Mouse (Mus musculus) midbrain, embryonic 15.5 days (tissue): Measurements from ENCODE around the gene Zfp523. TPM values are rescaled to one million over a fixed set of nuclear protein-coding genes. Genes with fewer than 3 reads are reported as not detected.

Experiments used
- ATAC-seq: fragments of 200-750 bp; cut with Nextera tagmentation; replicated peaks from 2 replicates; pipeline ENCODE4 v1.8.0; 2017; ENCODE audit warnings: moderate TSS enrichment
- H3K27ac ChIP-seq: fragments of 300-500 bp; sonication (generic); 2 replicates; pipeline ENCODE4 v1.5.1; 2015; ENCODE audit warnings: mild to moderate bottlenecking, inconsistent platforms
- H3K27me3 ChIP-seq: fragments of 300-500 bp; sonication (generic); replicated peaks from 2 replicates; pipeline ENCODE4 v1.6.1; 2015; ENCODE audit warnings: inconsistent platforms
- H3K36me3 ChIP-seq: fragments of 300-500 bp; sonication (generic); replicated peaks from 2 replicates; pipeline ENCODE4 v1.6.1; 2015; ENCODE audit warnings: inconsistent platforms
- H3K4me1 ChIP-seq: fragments of 300-500 bp; sonication (generic); 2 replicates; pipeline ENCODE4 v1.6.1; 2015; ENCODE audit warnings: inconsistent platforms
- H3K4me2 ChIP-seq: fragments of 300-500 bp; sonication (generic); 2 replicates; pipeline ENCODE4 v1.6.1; 2015; ENCODE audit warnings: inconsistent platforms, mild to moderate bottlenecking, moderate library complexity
- H3K4me3 ChIP-seq: fragments of 300-500 bp; sonication (generic); 2 replicates; pipeline ENCODE4 v1.5.1; 2015; ENCODE audit warnings: mild to moderate bottlenecking, inconsistent platforms
- H3K9ac ChIP-seq: fragments of 300-500 bp; sonication (generic); 2 replicates; pipeline ENCODE4 v1.6.1; 2015; ENCODE audit warnings: mild to moderate bottlenecking, inconsistent platforms
- H3K9me3 ChIP-seq: fragments of 300-500 bp; sonication (generic); 2 replicates; pipeline ENCODE4 v1.6.1; 2016; ENCODE audit warnings: inconsistent platforms
- WGBS: fragments of 180-500 bp; shearing (Covaris S2); methylation state at CpG from one replicate; pipeline ENCODE4 v1.1.7; 2015; ENCODE audit warnings: mixed read lengths; 5-methylcytosine and 5-hydroxymethylcytosine counted together
- polyA plus RNA-seq: library from polyadenylated mRNA; unstranded; fragments of >200 nt; fragmentation: Nextera tagmentation; extraction: Ambion mirVana; gene quantifications from 2 replicates; pipeline ENCODE4 v1.2.1, GENCODE M21; 2015

Gene Zfp523
- polyA plus RNA-seq, 1 experiment from 2014 or later: 55.0 TPM

- peak; percentile 55 for ATAC-seq
- Histone ChIP-seq H3K4me2 (peak within 1 kb of the TSS; percentile 83), H3K36me3 (no peaks in the 10 kb centered on the region), H3K27me3 (no peaks in the 10 kb centered on the region), H3K27ac (peak within 1 kb of the TSS; percentile 95), H3K4me1 (peaks cover 64% of the 10 kb centered on the region), H3K9ac (peak within 1 kb of the TSS; percentile 70), H3K9me3 (no peaks in the 10 kb centered on the region), H3K4me3 (peak within 1 kb of the TSS; percentile 65)
- WGBS: under 1% methylated on average over 93 of the region's 97 CpGs
Measured at GRCm38 (mm10) chr17:28141771-28142699, 34.9 kb upstream of the Zfp523 start, which contains the start of gene Scube3. Gene Scube3 (plus strand): TSS chr17:28142141.

GRCm38 (mm10) chr17:28142700-28143610 lies 34.0 kb upstream of the Zfp523 start:
- H3K4me2 ChIP-seq: peak overlapping the region; percentile 83
- ATAC-seq: 0 out of 2 replicates have a peak, but pooled peaks have one; percentile 1
- no peaks in the 10 kb centered on the region for H3K27me3 ChIP-seq
- H3K27ac ChIP-seq: peak overlapping the region; percentile 95
- peaks cover 67% of the 10 kb centered on the region for H3K4me1 ChIP-seq
- no peaks in the 10 kb centered on the region for H3K9me3 ChIP-seq
- peak overlapping the region; percentile 70 for H3K9ac ChIP-seq
- 1% methylated on average over 33 of the region's 33 CpGs for WGBS
- peak overlapping the region; percentile 65 for H3K4me3 ChIP-seq
- no peaks in the 10 kb centered on the region for H3K36me3 ChIP-seq

- H3K36me3 ChIP-seq: no peaks in the 10 kb centered on the region
- peaks cover 67% of the 10 kb centered on the region for H3K4me1 ChIP-seq
- WGBS: under 1% methylated on average over 9 of the region's 9 CpGs
- no peaks in the 10 kb centered on the region for H3K27me3 ChIP-seq
- H3K9ac ChIP-seq: peak overlapping the region; percentile 36
- ATAC-seq: no peak
- H3K4me3 ChIP-seq: peak overlapping the region; percentile 65
- peak overlapping the region; percentile 17; the same call in 1 of the 2 replicates for H3K27ac ChIP-seq
- H3K4me2 ChIP-seq: peak overlapping the region; percentile 83
- H3K9me3 ChIP-seq: no peaks in the 10 kb centered on the region
Measured at GRCm38 (mm10) chr17:28143751-28144150, 33.2 kb upstream of the Zfp523 start.

GRCm38 (mm10) chr17:28144241-28144640 lies 32.7 kb upstream of the Zfp523 start:
- ATAC-seq: no peak
- 16% methylated on average over 6 of the region's 6 CpGs for WGBS

GRCm38 (mm10) chr17:28148288-28148687 lies 28.6 kb upstream of the Zfp523 start:
- H3K4me2 ChIP-seq: no peak overlapping the region
- H3K9me3 ChIP-seq: no peaks in the 10 kb centered on the region
- no peaks in the 10 kb centered on the region for H3K27me3 ChIP-seq
- peaks cover 44% of the 10 kb centered on the region for H3K4me1 ChIP-seq
- H3K4me3 ChIP-seq: no peak overlapping the region
- no peaks in the 10 kb centered on the region for H3K36me3 ChIP-seq
- no peak overlapping the region for H3K9ac ChIP-seq
- 69% methylated on average over 3 of the region's 3 CpGs for WGBS
- no peak for ATAC-seq
- no peak overlapping the region for H3K27ac ChIP-seq

More at GRCm38 (mm10) chr17:28144241-28144640, 32.7 kb upstream of the Zfp523 start:
- Histone ChIP-seq H3K4me2 (peak overlapping the region; percentile 83), H3K27me3 (no peaks in the 10 kb centered on the region), H3K36me3 (no peaks in the 10 kb centered on the region), H3K4me1 (peaks cover 67% of the 10 kb centered on the region), H3K4me3 (peak overlapping the region; percentile 65), H3K9ac (peak overlapping the region; percentile 36), H3K9me3 (no peaks in the 10 kb centered on the region), H3K27ac (peak overlapping the region; percentile 17; the same call in 1 of the 2 replicates)

- no peak overlapping the region for H3K4me2 ChIP-seq
- no peak overlapping the region for H3K27ac ChIP-seq
- no peak overlapping the region for H3K9ac ChIP-seq
- ATAC-seq: no peak
- H3K9me3 ChIP-seq: no peaks in the 10 kb centered on the region
- no peaks in the 10 kb centered on the region for H3K27me3 ChIP-seq
- no peak overlapping the region for H3K4me3 ChIP-seq
- no peaks in the 10 kb centered on the region for H3K36me3 ChIP-seq
- 56% methylated on average over 8 of the region's 8 CpGs for WGBS
- peaks cover 30% of the 10 kb centered on the region for H3K4me1 ChIP-seq
Measured at GRCm38 (mm10) chr17:28149734-28150133, 27.2 kb upstream of the Zfp523 start.

- Histone ChIP-seq H3K4me2 (no peak overlapping the region), H3K9ac (no peak overlapping the region), H3K4me3 (no peak overlapping the region), H3K4me1 (peaks cover 23% of the 10 kb centered on the region), H3K27ac (no peak overlapping the region), H3K9me3 (no peaks in the 10 kb centered on the region), H3K36me3 (no peaks in the 10 kb centered on the region), H3K27me3 (no peaks in the 10 kb centered on the region)
- WGBS: 73% methylated on average over 12 of the region's 12 CpGs
- no peak for ATAC-seq
Measured at GRCm38 (mm10) chr17:28150456-28150855, 26.5 kb upstream of the Zfp523 start.

GRCm38 (mm10) chr17:28153095-28153494 lies 23.8 kb upstream of the Zfp523 start:
- Histone ChIP-seq H3K4me3 (no peak overlapping the region), H3K36me3 (no peaks in the 10 kb centered on the region), H3K4me1 (peaks cover 6% of the 10 kb centered on the region; the same call in 1 of the 2 replicates), H3K27ac (no peak overlapping the region), H3K9me3 (no peaks in the 10 kb centered on the region), H3K4me2 (no peak overlapping the region), H3K27me3 (no peaks in the 10 kb centered on the region), H3K9ac (no peak overlapping the region)
- ATAC-seq: no peak
- 83% methylated on average over 6 of the region's 6 CpGs for WGBS

- Histone ChIP-seq H3K27me3 (no peaks in the 10 kb centered on the region), H3K36me3 (no peaks in the 10 kb centered on the region), H3K9me3 (no peaks in the 10 kb centered on the region), H3K4me1 (peaks cover 5% of the 10 kb centered on the region; the same call in 1 of the 2 replicates), H3K4me2 (no peak overlapping the region), H3K4me3 (no peak overlapping the region), H3K9ac (no peak overlapping the region), H3K27ac (no peak overlapping the region)
- ATAC-seq: no peak
- WGBS: 83% methylated on average over 8 of the region's 8 CpGs
Measured at GRCm38 (mm10) chr17:28154970-28155369, 22.0 kb upstream of the Zfp523 start.

GRCm38 (mm10) chr17:28160361-28160760 lies 16.6 kb upstream of the Zfp523 start:
- Histone ChIP-seq H3K9me3 (no peaks in the 10 kb centered on the region), H3K4me3 (no peak overlapping the region), H3K36me3 (0 out of 2 replicates have a peak, but pooled peaks cover 3% of the 10 kb centered on the region), H3K4me1 (peaks cover 8% of the 10 kb centered on the region; the same call in 1 of the 2 replicates), H3K9ac (no peak overlapping the region), H3K4me2 (no peak overlapping the region), H3K27me3 (no peaks in the 10 kb centered on the region), H3K27ac (no peak overlapping the region)
- no peak for ATAC-seq
- 32% methylated on average over 10 of the region's 10 CpGs for WGBS

- 0 out of 2 replicates have a peak, but pooled peaks cover 3% of the 10 kb centered on the region for H3K36me3 ChIP-seq
- no peak overlapping the region for H3K27ac ChIP-seq
- no peak for ATAC-seq
- H3K9ac ChIP-seq: no peak overlapping the region
- no peak overlapping the region for H3K4me3 ChIP-seq
- 27% methylated on average over 11 of the region's 11 CpGs for WGBS
- no peak overlapping the region for H3K4me2 ChIP-seq
- H3K27me3 ChIP-seq: no peaks in the 10 kb centered on the region
- no peaks in the 10 kb centered on the region for H3K9me3 ChIP-seq
- peaks cover 8% of the 10 kb centered on the region; the same call in 1 of the 2 replicates for H3K4me1 ChIP-seq
Measured at GRCm38 (mm10) chr17:28161310-28161881, 15.5 kb upstream of the Zfp523 start.
